Mouse (Mus musculus) brown adipose tissue, adult 24 weeks (tissue): ENCODE data around the gene Olfr76. TPM values are rescaled to one million over a fixed set of nuclear protein-coding genes. Genes with fewer than 3 reads are reported as not detected.

Experiments
- polyA plus RNA-seq: library from polyadenylated mRNA; stranded (reverse); fragments of >200 nt; gene quantifications from 2 replicates; pipeline ENCODE4 v1.2.4, GENCODE M21; 2012; ENCODE audit not compliant: missing spikeins, insufficient read depth, insufficient read length

Olfr76 gene
- polyA plus RNA-seq, 1 experiment = not detected

Other genes starting within 250 kb of the Olfr76 start
- not detected in 2 replicates for gene Olfr1419, start 248.1 kb downstream of the Olfr76 start, polyA plus RNA-seq
- gene Olfr1420, start 236.6 kb downstream of the Olfr76 start, polyA plus RNA-seq = not detected in 2 replicates
- 16.6 and 20.5 TPM in 2 replicates for gene Patl1, start 210.8 kb downstream of the Olfr76 start, polyA plus RNA-seq
- 25.1 and 31.0 TPM in 2 replicates for gene Osbp, start 157.3 kb downstream of the Olfr76 start, polyA plus RNA-seq
- not detected in 2 replicates for gene Olfr1423, start 81.9 kb downstream of the Olfr76 start, polyA plus RNA-seq
- gene Olfr1424, start 60.5 kb downstream of the Olfr76 start, polyA plus RNA-seq = not detected in 2 replicates
- not detected in 2 replicates for gene Olfr1425, start 45.5 kb downstream of the Olfr76 start, polyA plus RNA-seq
- gene Olfr1426, start 31.2 kb downstream of the Olfr76 start, polyA plus RNA-seq = not detected in 2 replicates
- not detected in 2 replicates for gene Olfr1427, start 19.9 kb downstream of the Olfr76 start, polyA plus RNA-seq
- not detected in 2 replicates for gene Olfr1428, start 7.3 kb downstream of the Olfr76 start, polyA plus RNA-seq
- not detected in 2 replicates for gene Olfr1555-ps1, start 46.9 kb upstream of the Olfr76 start, polyA plus RNA-seq
- not detected in 2 replicates for gene Olfr1431, start 77.4 kb upstream of the Olfr76 start, polyA plus RNA-seq
- not detected in 2 replicates for gene Olfr1432, start 109.4 kb upstream of the Olfr76 start, polyA plus RNA-seq
- not detected in 2 replicates for gene Olfr262, start 118.5 kb upstream of the Olfr76 start, polyA plus RNA-seq
- gene Olfr235, start 137.8 kb upstream of the Olfr76 start, polyA plus RNA-seq = not detected in 2 replicates
- not detected in 2 replicates for gene Olfr1434, start 156.7 kb upstream of the Olfr76 start, polyA plus RNA-seq
- not detected in 2 replicates for gene Olfr1436, start 175.9 kb upstream of the Olfr76 start, polyA plus RNA-seq
- not detected in 2 replicates for gene Olfr1437, start 201.9 kb upstream of the Olfr76 start, polyA plus RNA-seq
- not detected in 2 replicates for gene Olfr1438-ps1, start 212.7 kb upstream of the Olfr76 start, polyA plus RNA-seq